Mouse (Mus musculus) cerebellum, adult 11 months (tissue): Measurements from ENCODE around the gene Ovch2.
A peak's percentile ranks its signal among the peaks of the same experiment; 100 is the strongest.
"Not testable (repeated sequence)": the region's sequence is repeated elsewhere in the genome, so short reads cannot be mapped to it uniquely, and the experiment has no call there.

Source experiments
- DNase-seq: peaks from one replicate; pipeline ENCODE4 v3.0.0; 2022

Gene Ovch2

DNA sequence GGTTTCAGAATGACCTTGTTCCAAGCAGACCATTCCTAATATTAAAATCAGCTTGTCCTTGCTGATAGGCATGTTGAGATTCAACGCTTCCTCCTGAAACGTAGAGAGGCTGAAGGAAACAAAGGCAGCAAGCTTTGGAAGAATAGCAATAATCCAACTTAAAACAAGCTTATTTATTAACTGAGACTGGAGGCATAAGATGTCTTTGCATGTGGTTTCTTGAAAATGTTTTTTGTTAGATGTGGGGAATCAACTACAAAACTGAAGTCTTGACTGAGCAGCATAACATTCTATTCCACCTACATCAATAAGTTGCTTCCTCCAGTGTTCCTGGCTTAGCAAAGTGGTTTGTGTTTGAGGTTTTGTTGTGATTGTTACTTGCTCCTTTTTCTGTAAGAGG is at the start of gene Ovch2:
TSS of gene Ovch2 (minus strand) at position 101 of the 400 bp plus-strand sequence.
- no peak for DNase-seq

- not testable (repeated sequence) for DNase-seq
Observed at GRCm38 (mm10) chr7:107847390-107847789, 46.4 kb upstream of the Ovch2 start, which contains the start of gene Olfr470. Gene Olfr470, minus strand, starts transcription at chr7:107847490.

- no peak for DNase-seq
Observed at GRCm38 (mm10) chr7:107841719-107842118, 40.7 kb upstream of the Ovch2 start.

DNA sequence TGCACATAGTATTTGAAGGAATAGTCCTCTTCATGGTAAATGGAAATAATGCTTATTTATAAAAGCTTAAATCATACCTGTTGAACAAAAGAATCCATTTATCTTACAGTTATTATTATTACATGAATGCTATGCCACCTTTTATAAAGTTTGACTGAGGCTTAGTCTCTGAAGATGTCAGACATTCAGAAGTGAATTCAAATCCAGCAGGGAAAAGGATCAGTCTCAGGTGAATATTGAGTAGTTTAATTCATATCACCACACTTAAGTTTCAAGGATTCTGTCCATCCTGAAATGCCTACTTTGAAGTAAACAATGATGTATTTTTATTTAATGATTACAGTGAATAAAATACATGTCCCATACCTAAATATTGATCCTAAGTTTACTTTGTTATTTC is 24.4 kb upstream of the Ovch2 start, which contains the start of gene Olfr469:
TSS of gene Olfr469 (minus strand) at position 101 of the 400 bp plus-strand sequence.
- DNase-seq = not testable (repeated sequence)

DNA sequence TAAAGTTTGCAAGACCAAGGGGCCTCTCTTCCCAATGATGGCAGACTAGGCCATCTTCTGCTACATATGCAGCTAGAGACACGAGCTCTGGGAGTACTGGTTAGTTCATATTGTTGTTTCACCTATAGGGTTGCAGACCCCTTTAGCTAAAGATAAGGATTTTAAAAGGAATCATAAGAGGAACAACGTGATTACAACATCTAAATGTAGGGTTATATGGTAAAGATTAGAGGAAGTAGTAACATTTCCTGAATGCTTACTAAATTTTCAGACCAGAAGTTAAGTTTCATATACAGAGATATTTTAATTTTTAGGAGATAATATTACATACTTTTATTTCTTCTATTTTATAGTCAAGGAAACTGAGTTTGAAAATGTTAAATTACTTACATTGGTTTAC is 22.9 kb upstream of the Ovch2 start:
- not testable (repeated sequence) for DNase-seq

GRCm38 (mm10) chr7:107819442-107819841 is 18.4 kb upstream of the Ovch2 start:
- DNase-seq = no peak

DNA sequence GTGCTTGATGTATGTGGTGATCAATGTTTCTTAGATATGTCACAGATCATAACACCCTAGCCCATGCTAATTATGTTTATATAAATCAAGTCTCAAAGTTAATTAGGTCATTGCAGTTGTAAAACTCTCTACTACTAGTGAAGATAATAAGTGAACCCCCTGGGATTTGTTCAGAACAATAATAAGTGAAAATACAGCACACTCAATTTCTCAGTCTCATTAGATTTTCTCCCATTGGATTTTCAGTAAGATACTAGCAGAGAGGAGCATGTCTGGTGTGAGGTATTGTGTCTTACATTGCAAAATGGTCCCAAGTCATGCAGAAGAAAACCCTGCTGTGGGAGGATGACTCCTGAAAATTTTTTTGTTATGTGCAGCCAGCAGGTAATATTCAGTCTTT is 11.0 kb upstream of the Ovch2 start, which contains the start of gene Olfr467:
TSS of gene Olfr467 (plus strand) at position 301 of the 400 bp plus-strand sequence.
- DNase-seq = no peak

DNA sequence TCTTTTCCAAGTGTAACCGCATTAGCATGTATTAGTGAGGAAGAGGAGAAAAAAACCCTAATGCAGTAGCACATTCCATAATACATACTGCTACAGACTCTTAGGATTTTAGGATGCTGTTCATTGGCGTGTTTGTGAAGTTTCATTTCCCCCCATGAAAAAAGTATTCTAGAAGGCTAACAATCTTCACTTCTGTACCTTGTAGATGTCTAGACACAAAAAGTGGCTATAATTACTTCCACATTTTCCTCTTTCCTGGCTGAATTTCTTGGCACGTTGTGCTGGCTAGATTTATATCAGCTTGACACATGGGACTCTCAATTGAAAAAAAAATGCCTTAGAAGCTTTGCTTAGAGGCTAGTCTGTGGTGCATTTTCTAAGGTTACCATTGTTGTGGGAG is 1.1 kb upstream of the Ovch2 start:
- DNase-seq = no peak

GRCm38 (mm10) chr7:107796500-107796899 is 4.5 kb downstream of the Ovch2 start:
- DNase-seq = no peak

- no peak for DNase-seq
Observed at GRCm38 (mm10) chr7:107787977-107788620, 12.9 kb downstream of the Ovch2 start.

DNA sequence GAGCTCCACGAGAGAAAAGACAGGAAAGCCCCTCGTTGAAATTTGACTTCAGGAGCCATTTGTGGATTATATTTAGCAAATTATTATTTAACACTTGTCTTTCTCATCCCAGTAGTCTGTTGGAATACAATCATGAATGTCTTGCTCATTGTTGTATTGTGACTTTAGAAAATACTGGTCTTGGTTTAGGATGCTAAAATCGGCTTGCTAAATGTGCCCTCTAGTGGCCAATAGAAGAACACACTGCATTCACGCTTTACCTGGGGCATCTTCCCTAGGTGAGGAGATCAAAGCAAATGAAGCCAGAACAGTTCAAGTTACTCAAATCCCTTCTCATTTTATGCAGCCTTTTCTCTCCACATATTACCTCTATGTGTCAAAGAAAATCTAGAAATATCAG is 21.4 kb downstream of the Ovch2 start:
- no peak for DNase-seq

GRCm38 (mm10) chr7:107778216-107778615 is 22.8 kb downstream of the Ovch2 start:
- DNase-seq = no peak

GRCm38 (mm10) chr7:107770812-107771211 is 30.2 kb downstream of the Ovch2 start:
- no peak for DNase-seq

- DNase-seq = no peak
Observed at GRCm38 (mm10) chr7:107757308-107758151, 43.5 kb downstream of the Ovch2 start, which contains the start of gene Cyb5r2. Gene Cyb5r2, minus strand, starts transcription at chr7:107758032.

GRCm38 (mm10) chr7:107756748-107757147 is 44.3 kb downstream of the Ovch2 start:
- no peak for DNase-seq

DNA sequence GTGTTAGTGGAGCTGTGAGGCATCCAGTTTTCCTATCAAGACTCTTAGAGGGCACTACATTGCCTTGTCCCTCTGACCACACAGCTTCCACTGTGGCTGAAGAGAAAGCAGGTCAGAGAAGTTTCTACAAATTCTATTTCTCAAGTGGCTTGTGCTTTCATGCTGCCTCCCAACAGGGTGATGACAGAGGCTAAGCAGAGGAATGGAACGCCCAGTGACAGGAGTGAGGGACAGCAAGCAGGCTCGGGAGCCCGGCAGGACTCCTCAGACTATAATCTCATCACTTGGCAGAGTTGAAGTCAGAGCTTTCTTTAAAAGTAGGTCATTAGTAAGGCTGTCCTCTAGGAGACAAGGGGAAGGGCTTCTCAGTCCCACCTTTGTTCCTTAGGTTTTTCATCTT is 45.1 kb downstream of the Ovch2 start:
- DNase-seq = no peak

- DNase-seq = no peak
Observed at GRCm38 (mm10) chr7:107752031-107752520, 48.9 kb downstream of the Ovch2 start.

DNA sequence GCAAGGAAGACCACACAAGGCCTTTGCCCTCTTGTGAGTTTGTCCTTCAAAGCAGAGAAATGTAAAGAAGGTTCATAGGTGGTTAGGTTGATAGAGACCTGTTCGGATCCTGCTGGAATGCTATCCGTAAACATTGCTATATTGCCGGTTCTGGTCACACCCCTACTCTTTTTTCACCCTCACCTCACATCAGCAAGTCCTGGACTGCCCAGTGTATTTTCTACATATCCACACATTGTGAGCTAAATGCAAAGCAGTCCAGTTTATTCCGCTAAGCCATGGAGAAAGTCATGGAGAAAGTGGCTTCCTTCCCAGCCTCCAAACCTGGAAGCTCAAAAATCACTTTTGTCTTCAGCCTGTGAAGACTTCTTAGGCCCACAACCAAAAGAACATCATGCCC is 51.3 kb downstream of the Ovch2 start:
- no peak for DNase-seq

DNA sequence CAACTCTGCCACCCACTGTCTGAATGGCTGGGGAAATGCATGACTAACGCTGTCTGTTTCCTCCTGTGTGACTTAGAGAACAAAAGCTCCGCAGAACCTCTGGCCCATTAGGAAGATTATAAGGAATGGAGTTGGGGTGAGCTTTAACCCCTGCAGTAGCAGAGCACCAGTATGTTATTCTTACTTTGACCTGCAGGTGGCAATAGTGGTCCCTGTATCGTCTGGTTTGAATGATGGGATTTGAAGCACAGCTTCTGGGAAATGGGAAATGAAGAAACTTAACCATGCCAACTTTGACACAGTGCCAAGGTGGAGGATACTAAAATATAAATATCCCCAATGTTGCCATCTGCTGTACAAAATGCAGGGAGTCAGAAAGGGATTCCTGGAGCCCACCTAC is 51.7 kb downstream of the Ovch2 start:
- DNase-seq = no peak

DNA sequence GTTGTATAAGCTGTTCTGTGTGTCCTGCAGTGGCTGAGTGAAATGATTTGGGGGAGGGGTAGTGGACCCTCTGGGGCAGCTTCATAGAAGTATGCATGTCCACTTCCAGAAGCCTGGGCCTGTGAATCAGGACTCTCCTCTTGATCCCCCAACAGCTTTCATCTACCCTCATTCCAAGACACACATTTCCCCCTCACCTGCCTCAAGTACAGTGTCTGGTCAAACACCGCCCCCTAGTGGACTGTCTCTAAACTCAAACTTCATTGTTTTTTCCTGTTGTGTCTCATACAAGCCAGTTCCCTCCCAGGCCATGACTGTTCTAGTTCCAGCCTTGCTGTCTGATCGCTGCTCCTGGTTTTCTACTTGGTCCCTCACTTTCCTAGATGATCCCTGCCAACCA is 53.1 kb downstream of the Ovch2 start:
- DNase-seq = peak; percentile 25

DNA sequence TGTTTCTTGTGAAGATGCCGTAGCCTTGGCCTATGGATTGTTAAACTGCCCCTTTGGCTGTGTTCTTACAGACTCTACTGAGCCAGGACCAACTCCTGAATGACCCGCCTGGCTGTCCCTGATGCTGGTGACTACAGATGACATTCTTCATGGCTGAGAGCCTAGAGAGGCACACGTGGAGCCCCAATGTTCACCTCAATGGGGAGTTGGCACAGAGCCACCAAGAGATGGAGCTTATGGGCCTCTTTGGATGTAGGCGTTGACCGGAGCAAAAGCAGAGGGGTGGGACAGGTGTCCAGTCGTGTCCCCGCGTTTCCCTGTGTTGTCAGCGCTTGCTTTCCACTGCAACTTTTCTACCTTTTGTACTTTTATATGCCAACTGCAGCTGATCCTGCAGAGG is 53.5 kb downstream of the Ovch2 start:
- DNase-seq = no peak

DNA sequence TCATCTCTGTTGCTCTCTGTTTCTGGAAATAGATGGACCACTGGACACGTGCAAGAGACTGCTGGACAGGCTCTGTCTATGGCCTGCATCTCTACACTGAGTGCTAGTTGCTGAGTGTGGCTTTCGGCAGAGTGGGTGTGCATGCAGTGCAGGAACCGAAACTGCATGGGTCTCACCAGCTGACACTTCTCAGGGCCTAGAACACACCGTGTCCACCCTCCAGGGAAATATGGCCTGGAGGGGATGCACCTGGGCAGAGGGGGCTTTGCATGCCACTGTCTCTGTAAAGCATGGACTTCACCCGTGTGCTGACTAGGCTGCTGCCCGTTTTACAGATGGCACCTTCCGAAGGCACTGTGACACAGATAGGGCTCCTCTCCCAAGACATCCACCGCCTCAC is 55.0 kb downstream of the Ovch2 start:
- no peak for DNase-seq

DNA sequence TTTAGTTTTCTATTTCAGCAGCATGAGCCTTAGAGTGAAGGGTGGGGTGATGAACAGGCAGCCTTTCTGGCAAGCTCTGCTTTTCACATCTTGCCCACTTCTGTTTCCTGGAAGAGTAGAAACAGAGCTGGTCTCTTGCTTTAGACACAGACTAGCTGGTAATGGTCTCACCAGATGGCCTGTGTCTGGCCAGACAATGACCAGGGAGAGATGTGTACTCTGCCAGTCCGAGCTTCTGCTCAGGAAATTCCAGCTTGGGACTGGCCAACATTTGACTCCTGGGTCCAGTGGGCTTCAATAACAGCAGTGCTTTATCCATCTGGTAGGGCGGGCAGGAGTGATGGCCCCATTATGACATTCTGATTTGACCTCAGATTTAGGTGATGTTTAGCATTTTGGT is 55.9 kb downstream of the Ovch2 start:
- DNase-seq = no peak

DNA sequence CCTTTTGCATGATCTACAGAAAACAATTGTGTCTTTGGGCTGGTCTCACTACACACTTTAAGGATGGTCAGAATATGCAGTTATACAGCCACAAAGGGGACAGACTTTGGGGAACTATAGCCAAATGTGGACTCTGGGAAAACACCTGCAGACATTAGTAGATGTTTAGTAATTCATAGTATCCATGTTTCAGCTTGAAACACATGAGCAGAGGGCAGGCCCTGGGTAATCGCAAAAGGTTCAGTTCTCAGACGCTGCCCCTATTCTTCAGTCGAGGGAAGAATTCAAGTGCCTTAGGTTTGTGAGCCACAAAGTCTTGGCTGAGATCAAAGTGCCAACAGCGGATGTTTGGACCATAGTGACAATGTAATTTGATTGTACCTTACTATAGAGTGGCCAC is 56.6 kb downstream of the Ovch2 start:
- DNase-seq = no peak
